Mouse (Mus musculus) heart, postnatal 0 days (tissue): ENCODE measurements around the gene Mad2l1bp. TPM values are rescaled to one million over a fixed set of nuclear protein-coding genes. Genes with fewer than 3 reads are reported as not detected.

ENCODE experiments used
- ATAC-seq: fragments of 200-750 bp; cut with Nextera tagmentation; 2 replicates; pipeline ENCODE4 v1.8.0; 2017; ENCODE audit warnings: low read depth, moderate number of reproducible peaks, moderate library complexity; ENCODE audit not compliant: insufficient read depth
- DNase-seq: peaks from one replicate; pipeline ENCODE4 v3.0.0-alpha.2; 2016; ENCODE audit warnings: low spot score
- H3K27ac ChIP-seq: fragments of 300-500 bp; sonication (generic); 2 replicates; pipeline ENCODE4 v1.5.1; 2014; ENCODE audit warnings: low read depth, mild to moderate bottlenecking
- H3K27me3 ChIP-seq: fragments of 300-500 bp; sonication (generic); 2 replicates; pipeline ENCODE4 v1.6.1; 2014; ENCODE audit warnings: low read length, mixed read lengths; ENCODE audit not compliant: control insufficient read depth, insufficient read depth
- H3K36me3 ChIP-seq: fragments of 300-500 bp; sonication (generic); replicated peaks from 2 replicates; pipeline ENCODE4 v1.6.1; 2014; ENCODE audit warnings: low read length, mixed read lengths; ENCODE audit not compliant: control insufficient read depth, insufficient read depth
- H3K4me1 ChIP-seq: fragments of 300-500 bp; sonication (generic); 2 replicates; pipeline ENCODE4 v1.6.1; 2014; ENCODE audit warnings: antibody characterized with exemption; ENCODE audit not compliant: control insufficient read depth, insufficient read depth
- H3K4me2 ChIP-seq: fragments of 300-500 bp; sonication (generic); 2 replicates; pipeline ENCODE4 v1.6.1; 2014; ENCODE audit warnings: low read depth, mild to moderate bottlenecking, low read length, moderate library complexity
- H3K4me3 ChIP-seq: fragments of 300-500 bp; sonication (generic); 2 replicates; pipeline ENCODE4 v1.5.1; 2014; ENCODE audit warnings: low read depth, low read length
- H3K9ac ChIP-seq: fragments of 300-500 bp; sonication (generic); replicated peaks from 2 replicates; pipeline ENCODE4 v1.6.1; 2014; ENCODE audit warnings: low read depth, low read length, mixed read lengths
- H3K9me3 ChIP-seq: fragments of 300-500 bp; sonication (generic); replicated peaks from 2 replicates; pipeline ENCODE4 v1.6.1; 2016; ENCODE audit warnings: low read length; ENCODE audit not compliant: control insufficient read depth
- CTCF ChIP-seq: IDR thresholded peaks from 2 replicates; pipeline ENCODE4 v1.5.1; 2016; ENCODE audit warnings: antibody characterized with exemption, control low read depth, low read depth
- EP300 ChIP-seq: IDR thresholded peaks from 2 replicates; pipeline ENCODE4 v1.6.1; 2016; ENCODE audit warnings: antibody characterized with exemption, low read depth
- WGBS: fragments of 180-500 bp; shearing (Covaris S2); extraction: QIAGEN DNeasy Blood & Tissue Kit; methylation state at CpG from one replicate; pipeline ENCODE4 v1.1.7; 2014; 5-methylcytosine and 5-hydroxymethylcytosine counted together
- polyA plus RNA-seq: library from polyadenylated mRNA; unstranded; fragments of >200 nt; fragmentation: Nextera tagmentation; extraction: Ambion mirVana; gene quantifications from 2 replicates; pipeline ENCODE4 v1.2.1, GENCODE M21; 2015
- total RNA-seq: library from RNA; depleted of rRNA; stranded (reverse); fragments of >200 nt; gene quantifications from 2 replicates; pipeline ENCODE4 v1.2.3, GENCODE M21; 2014; ENCODE audit warnings: low replicate concordance

The Mad2l1bp gene
- total and polyA plus RNA-seq, 2 experiments from 2014 or later, result 26.9 to 32.6 TPM

DNA sequence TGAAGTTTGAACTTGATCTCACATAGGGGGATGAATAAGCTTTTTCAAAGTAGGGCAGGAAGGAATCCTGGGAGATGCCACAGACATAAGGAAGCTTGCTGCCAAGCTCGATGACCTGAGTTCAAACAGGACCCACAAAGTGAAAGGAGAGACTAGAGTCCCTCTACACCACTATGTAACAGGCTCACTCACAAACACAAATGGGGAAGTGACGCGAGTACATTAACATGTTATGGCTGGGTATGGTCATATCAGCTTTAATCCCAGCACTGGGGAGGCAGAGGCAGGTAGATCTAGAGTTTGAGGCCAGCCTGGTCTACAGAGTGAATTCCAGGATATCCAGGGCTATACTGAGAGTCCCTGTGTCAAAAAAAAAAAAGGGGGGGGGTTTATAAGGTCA, 983 bp upstream of the Mad2l1bp start:
- no peak for ATAC-seq
- Histone ChIP-seq H3K27ac (no peak overlapping the region), H3K27me3 (no peaks in the 10 kb centered on the region), H3K4me3 (no peak overlapping the region), H3K4me2 (no peak overlapping the region), H3K4me1 (peaks cover 12% of the 10 kb centered on the region; the same call in 1 of the 2 replicates), H3K36me3 (peaks cover 2% of the 10 kb centered on the region; the same call in 1 of the 2 replicates), H3K9me3 (no peaks in the 10 kb centered on the region), H3K9ac (no peak overlapping the region)
- WGBS, result 91% methylated on average over 3 of the region's 3 CpGs
- no peak for DNase-seq
- no peak for TF ChIP-seq EP300
- no peak for TF ChIP-seq CTCF

DNA sequence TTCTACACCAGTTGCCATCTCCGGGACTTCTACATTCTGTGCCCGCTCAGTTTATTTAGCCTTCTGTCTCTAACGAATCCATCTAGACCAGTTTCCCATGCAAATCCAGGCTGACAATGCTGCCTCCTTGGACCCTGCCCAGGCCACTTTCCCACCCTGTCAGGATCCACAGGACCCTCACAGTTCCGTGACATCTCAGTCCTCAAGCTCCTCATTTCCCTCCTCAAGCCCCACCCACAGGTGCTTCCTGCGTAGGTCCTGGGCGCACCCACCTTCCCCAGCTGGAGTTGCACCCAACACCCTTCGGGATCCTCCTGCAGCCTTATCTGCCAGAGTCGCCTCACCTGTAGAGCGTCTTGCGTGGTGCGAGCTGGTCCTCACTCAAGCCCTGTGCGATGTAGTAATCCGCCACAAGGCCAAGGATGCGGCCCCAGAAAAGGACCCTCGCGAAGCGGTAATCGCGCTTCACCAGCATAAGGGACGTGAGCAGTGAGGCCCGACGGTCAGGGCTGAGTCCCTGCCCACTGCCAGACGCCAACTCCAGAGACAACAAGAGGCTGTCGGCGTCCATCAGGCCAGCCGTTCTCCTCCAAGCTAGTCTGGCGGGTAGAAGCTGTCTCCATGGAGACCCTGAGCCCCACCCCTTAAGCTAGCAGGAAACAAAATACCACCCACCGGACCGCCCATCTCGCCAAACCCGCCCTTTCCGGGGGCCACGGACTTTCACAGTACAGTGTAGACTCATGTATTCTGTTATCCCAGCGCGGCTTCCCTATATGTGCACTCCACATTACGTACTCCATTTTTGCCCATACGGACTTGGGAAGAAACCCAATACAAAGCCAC, 9.6 kb downstream of the Mad2l1bp start, which contains the start of gene Rsph9:
Gene Rsph9 (minus strand): TSS at position 639 of the 846 bp plus-strand sequence.
- Histone ChIP-seq H3K9me3 (no peaks in the 10 kb centered on the region), H3K4me3 (peak within 1 kb of the TSS; percentile 43), H3K4me1 (peaks cover 6% of the 10 kb centered on the region; the same call in 1 of the 2 replicates), H3K27me3 (no peaks in the 10 kb centered on the region), H3K36me3 (peaks cover 23% of the 10 kb centered on the region), H3K9ac (peak within 1 kb of the TSS; percentile 22; the same call in 1 of the 2 replicates), H3K4me2 (peak within 1 kb of the TSS; percentile 62), H3K27ac (no peak within 1 kb of the TSS)
- TF ChIP-seq CTCF, result no peak
- TF ChIP-seq EP300, result no peak
- peak; percentile 91 for ATAC-seq
- WGBS, result 6% methylated on average over 37 of the region's 37 CpGs
- peak; percentile 85 for DNase-seq

DNA sequence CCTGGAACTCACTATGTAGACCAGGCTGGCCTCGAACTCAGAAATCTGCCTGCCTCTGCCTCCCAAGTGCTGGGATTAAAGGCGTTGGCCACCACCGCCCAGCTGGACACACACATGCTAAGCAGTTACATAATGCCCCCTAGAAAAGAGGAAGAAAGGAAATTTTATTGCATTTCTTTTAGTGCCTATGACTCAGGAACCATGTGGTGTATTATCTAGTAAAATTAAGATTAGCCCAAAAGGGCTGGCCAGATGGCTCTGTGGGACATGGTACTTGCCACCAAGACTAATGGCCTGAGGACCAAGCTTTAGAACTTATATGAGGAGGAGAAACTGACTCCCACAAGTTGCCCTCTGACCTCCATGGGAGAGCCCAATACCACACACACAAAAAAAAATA, 13.5 kb downstream of the Mad2l1bp start:
- DNase-seq (no peak), ATAC-seq (no peak)
- Histone ChIP-seq H3K27ac (no peak overlapping the region), H3K9ac (no peak overlapping the region), H3K4me2 (no peak overlapping the region), H3K9me3 (no peaks in the 10 kb centered on the region), H3K36me3 (no peaks in the 10 kb centered on the region), H3K4me3 (no peak overlapping the region), H3K4me1 (peaks cover 6% of the 10 kb centered on the region; the same call in 1 of the 2 replicates), H3K27me3 (no peaks in the 10 kb centered on the region)
- TF ChIP-seq CTCF (no peak), EP300 (no peak)
- 84% methylated on average over 3 of the region's 3 CpGs for WGBS

DNA sequence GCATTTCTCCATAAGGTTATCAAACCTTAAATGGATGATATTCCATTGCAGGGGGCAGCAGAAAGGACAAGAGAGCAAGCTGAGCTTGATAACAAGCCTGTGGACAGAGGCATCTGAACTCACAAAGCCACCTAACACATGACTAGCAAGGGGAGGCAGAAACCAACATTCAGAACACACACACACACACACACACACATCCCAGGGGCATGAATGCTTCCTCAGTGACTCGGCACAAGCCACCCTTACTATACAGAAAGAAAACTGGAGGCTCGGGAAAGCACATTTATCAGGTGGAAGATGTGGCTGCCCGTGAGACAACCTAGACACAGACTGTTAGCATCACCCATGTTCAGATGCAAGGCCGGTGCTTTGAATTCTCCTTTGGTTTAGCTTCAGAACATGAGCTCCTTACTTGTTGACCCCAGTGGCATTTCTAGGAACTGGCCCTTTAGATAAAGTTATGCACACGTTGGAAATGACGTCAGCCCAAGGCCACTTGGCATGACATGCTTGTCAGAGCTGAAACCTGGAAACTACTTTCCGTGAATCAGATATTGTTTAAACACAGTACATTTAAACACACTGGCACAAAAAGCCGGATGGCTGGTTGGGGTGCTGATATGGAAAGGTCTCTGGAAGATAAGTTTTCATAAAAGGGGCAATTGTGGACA, 14.7 kb downstream of the Mad2l1bp start:
- TF ChIP-seq EP300 (no peak), CTCF (no peak)
- ATAC-seq (no peak), DNase-seq (no peak)
- H3K9ac ChIP-seq, result no peak overlapping the region
- no peak overlapping the region for H3K27ac ChIP-seq
- no peak overlapping the region for H3K4me2 ChIP-seq
- no peaks in the 10 kb centered on the region for H3K9me3 ChIP-seq
- 41% methylated on average over 8 of the region's 8 CpGs for WGBS
- H3K27me3 ChIP-seq, result no peaks in the 10 kb centered on the region
- peaks cover 4% of the 10 kb centered on the region; the same call in 1 of the 2 replicates for H3K4me1 ChIP-seq
- H3K4me3 ChIP-seq, result no peak overlapping the region
- no peaks in the 10 kb centered on the region for H3K36me3 ChIP-seq

DNA sequence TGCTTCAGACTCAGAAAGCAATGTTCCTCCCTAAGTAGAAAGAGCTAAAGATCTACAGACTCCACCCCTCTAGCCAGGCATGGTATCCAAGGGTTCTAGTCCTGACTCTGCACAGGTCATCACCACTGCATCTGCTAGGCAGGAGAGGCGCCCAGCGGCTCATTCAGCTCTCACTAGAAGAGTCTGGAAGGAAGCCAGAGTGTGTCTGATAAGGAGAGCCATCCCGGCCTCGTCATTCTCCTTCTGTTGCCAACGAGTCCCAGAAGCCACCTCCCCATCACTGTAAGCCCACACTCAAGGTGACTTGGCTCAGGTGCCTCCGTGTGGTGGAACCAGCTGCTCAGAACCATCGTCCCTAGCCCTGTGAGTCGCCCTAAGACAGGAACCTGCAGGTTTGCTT, 20.5 kb downstream of the Mad2l1bp start:
- no peak for TF ChIP-seq CTCF
- no peak for TF ChIP-seq EP300

More for the DNA sequence above, 20.5 kb downstream of the Mad2l1bp start:
- Histone ChIP-seq H3K9me3 (no peaks in the 10 kb centered on the region), H3K4me3 (no peak overlapping the region), H3K27ac (no peak overlapping the region), H3K9ac (no peak overlapping the region), H3K27me3 (no peaks in the 10 kb centered on the region), H3K36me3 (peaks cover 12% of the 10 kb centered on the region), H3K4me1 (no peaks in the 10 kb centered on the region), H3K4me2 (no peak overlapping the region)
- no peak for DNase-seq
- ATAC-seq, result no peak
- 33% methylated on average over 8 of the region's 8 CpGs for WGBS
